26 mouse cellular contexts compared by ENCODE assay signal in the genomic region with DNA sequence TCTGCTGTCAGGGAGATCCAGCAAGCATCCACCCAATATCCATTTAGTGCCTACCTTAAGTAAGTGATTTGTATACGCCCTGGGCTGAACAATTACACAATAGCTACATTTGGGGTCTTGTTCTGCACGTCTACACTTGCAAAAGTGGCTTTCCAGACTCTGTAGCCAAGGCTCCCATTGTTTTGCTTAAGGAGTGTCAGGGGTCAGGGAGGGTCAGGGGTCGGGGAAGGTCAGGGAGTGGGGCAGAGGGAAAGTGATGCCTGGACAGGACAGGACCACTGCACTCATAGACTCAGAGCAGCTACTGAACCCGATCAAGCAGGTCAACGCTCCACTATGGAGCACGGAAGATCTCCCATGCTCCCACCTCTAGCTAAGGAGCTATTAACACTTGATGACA.
"Had no signal": no experiment of that assay in that cellular context is flagged by ENCODE, and none has a peak within 500 bp of the region (broad histone marks: within the 10 kb centered on the region; RNA-seq: fewer than 3 reads in every experiment).

No protein-coding gene starts in this region.

- ATAC-seq: inflammation-experienced regulatory T-cells, adult 6 months; intestine, embryonic 15.5 days; intestine, postnatal 0 days; liver, embryonic 12.5 days had no signal

- H3K36me3 ChIP-seq: heart, embryonic 13.5 days; heart, embryonic 15.5 days; hindbrain, embryonic 13.5 days; hindbrain, embryonic 15.5 days; intestine, embryonic 15.5 days; kidney, embryonic 15.5 days; limb, embryonic 13.5 days; limb, embryonic 15.5 days; liver, embryonic 12.5 days had no signal

- H3K27ac ChIP-seq: heart, adult 2 months; hindbrain, embryonic 13.5 days; hindbrain, embryonic 15.5 days; intestine, embryonic 15.5 days; kidney, embryonic 15.5 days; kidney, postnatal 0 days; limb, embryonic 13.5 days; limb, embryonic 15.5 days; liver, embryonic 12.5 days; liver, embryonic 14.5 days had no signal

- DNase-seq: gastrocnemius, postnatal 14 days; gastrocnemius, postnatal 36 days; heart, adult 11 months; heart, adult 2 months; heart, postnatal 4 days; kidney, adult 2 months; kidney, adult 9 months; kidney, postnatal 14 days; kidney, postnatal 36 days; layer of hippocampus, adult 9-11 months; layer of hippocampus, postnatal 36 days; left cerebral cortex, postnatal 4 days had no signal

- H3K9me3 ChIP-seq: heart, embryonic 13.5 days; heart, embryonic 15.5 days; hindbrain, embryonic 13.5 days; hindbrain, embryonic 15.5 days; intestine, embryonic 15.5 days; kidney, embryonic 15.5 days; limb, embryonic 13.5 days; limb, embryonic 15.5 days; liver, embryonic 12.5 days had no signal

- H3K9ac ChIP-seq: heart, embryonic 13.5 days; heart, embryonic 15.5 days; hindbrain, embryonic 13.5 days; hindbrain, embryonic 15.5 days; intestine, embryonic 15.5 days; kidney, embryonic 15.5 days; limb, embryonic 13.5 days; limb, embryonic 15.5 days; liver, embryonic 12.5 days; liver, embryonic 14.5 days had no signal

- H3K27me3 ChIP-seq: heart, embryonic 13.5 days; heart, embryonic 15.5 days; hindbrain, embryonic 13.5 days; hindbrain, embryonic 15.5 days; intestine, embryonic 15.5 days; kidney, embryonic 15.5 days; limb, embryonic 13.5 days; limb, embryonic 15.5 days; liver, embryonic 12.5 days had no signal

- H3K4me2 ChIP-seq: heart, embryonic 11.5 days; heart, embryonic 13.5 days; heart, embryonic 15.5 days; hindbrain, embryonic 13.5 days; hindbrain, embryonic 15.5 days; intestine, embryonic 15.5 days; kidney, embryonic 15.5 days; limb, embryonic 13.5 days; limb, embryonic 15.5 days; liver, embryonic 12.5 days had no signal

- H3K4me1 ChIP-seq: hindbrain, embryonic 13.5 days; hindbrain, embryonic 15.5 days; intestine, embryonic 15.5 days; kidney, embryonic 15.5 days; limb, embryonic 15.5 days; liver, embryonic 12.5 days had no signal

- H3K4me3 ChIP-seq: heart, adult 2 months; heart, embryonic 13.5 days; heart, embryonic 15.5 days; hindbrain, embryonic 13.5 days; hindbrain, embryonic 15.5 days; intestine, embryonic 15.5 days; kidney, embryonic 15.5 days; limb, embryonic 13.5 days; limb, embryonic 15.5 days; liver, embryonic 12.5 days had no signal
